Mouse (Mus musculus): ENCODE data around the gene Dlg2.

Dlg2 gene

DNA sequence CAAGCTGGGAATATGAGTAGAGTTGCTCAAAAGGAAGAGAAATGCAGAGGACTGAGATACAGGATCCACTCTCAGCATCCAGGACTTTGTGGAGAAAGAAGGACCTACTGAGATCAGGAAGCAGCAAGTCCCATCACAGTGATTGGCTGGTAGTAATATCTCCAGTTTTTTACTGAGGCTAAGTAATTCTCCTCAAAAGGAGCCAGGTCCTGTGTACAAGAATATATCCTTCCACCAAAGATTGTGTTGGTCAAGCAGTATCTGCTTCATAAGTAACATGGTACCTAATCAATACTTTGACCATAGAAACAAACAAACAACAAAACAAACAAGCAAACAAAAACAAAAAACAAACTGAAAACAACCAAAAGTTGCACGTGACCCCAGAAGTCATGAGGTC lies 980.3 kb downstream of the Dlg2 start:
- DNase-seq = no peak

DNA sequence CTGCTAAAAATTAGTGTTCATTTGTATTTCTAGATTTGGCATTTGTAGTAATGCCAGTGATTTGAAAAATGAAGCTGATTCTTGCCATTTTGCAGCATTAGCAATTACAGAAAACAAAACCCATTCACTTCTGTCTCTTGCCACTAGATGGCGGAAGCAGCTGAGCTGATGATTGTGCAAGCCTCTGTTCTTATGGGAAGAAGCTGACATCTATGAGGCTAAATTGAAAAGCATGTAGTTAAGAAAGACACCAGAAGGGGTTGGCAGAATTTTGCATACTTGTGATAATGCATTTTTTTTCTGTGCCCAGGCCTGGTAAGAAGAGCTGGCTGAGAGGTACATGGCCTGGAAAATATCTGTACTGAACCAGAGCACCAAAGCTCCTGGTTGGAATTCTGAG lies 980.7 kb downstream of the Dlg2 start:
- peak in 1 of 2 experiments; percentile 27 for DNase-seq

DNA sequence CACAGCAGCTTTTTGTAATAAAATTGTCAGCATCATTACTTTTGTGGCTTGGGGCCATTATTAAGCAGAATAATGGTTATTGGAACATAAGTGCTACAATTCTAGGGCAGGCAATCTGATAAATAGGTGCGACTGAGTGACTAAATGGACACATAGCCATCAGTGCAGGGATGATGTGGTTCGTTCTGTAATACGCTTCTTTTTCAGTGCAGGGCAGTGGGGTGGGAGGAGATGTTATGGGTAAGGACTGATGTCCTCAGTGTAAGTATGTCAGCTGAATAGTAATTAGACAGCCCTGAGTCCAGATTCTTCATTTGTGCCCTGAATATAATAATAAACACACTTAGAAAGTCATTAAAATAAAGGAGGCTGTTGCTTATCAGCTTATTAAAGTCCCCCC lies 984.9 kb downstream of the Dlg2 start:
- DNase-seq = no peak

DNA sequence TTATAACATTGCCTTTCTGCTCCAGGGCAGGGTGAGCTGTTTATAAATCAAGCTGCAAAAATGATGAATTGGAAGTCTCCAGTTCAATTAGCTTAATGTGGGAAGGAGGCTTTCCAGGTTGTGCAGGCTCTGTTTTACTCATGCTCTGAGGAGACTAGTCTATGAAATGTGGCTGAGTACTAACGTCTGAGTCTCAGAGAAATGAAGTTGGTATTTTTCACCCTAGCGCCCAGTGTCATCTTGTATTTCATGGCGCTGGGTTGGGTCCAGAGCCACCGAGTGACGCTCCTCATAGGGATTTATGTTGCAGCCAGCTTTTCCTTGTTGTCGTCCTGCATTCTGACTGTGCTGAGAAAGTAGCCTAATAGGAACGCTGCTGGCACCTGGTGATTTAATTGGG lies 986.8 kb downstream of the Dlg2 start:
- no peak for DNase-seq

DNA sequence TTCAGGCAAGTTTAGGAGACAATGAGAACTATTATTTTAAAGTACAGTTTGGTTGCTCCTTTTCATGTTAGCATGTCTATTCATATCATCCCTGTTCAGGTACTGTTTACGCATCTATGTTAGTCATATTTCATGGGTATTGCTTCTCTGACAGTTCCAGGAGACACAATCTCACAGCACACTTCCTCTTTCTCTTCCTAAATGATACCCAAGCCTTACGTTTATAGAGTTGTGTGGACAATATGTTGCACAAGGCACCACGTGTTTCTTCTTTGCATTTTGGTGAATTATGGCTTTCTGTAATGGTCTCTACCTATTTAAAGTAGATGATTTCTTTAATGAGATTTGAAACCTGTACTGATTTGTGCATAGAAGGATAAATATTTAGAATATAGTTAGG lies 990.6 kb downstream of the Dlg2 start:
- DNase-seq = no peak

DNA sequence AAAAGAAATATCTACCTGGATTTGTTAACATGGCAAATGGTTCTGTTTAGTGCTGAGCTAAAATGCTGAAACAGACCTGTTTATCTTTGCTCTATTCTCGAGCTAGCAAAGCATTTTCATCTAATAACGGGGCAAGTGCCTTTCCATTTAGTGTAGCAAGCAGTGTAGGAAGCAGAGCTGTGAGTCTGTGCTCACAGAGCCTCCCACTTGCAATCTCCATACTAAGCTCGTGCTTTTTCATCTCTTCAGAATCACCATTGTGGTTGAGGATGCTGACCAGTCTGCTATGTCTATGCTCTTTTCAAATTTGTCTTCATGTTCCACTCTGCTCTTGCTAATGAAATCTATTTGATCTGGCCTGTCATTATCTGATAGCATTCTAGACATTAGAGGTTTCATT lies 1002.7 kb downstream of the Dlg2 start:
- DNase-seq = no peak

DNA sequence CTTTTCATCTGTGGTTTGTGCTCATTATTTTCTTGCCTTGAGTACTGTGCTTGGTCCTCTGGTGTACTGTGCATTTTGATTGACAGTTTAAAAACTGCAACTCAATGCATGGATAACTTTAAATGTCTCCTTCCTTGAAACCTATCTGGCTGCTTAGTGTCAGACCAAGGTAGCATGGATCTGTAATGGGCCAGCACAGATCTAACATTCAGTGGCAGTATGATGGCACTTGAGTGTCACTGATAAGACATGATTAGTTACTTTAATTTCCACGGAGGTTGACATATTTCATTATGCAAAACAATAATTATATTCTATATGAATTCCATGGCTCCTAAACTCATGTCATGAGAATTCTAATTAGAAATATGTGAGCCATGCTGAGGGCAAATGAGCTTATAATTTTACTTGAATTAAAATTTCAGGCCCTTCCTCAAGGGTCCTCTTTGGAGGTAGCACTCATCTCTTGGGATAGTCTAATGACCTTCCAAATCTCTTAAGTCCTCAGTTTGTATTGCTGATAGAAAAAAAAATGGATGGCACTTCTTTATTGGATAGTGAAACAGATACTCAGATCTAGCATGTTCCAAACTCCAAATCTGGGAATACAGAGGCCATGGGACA lies 1005.2 kb downstream of the Dlg2 start:
- no peak for DNase-seq

DNA sequence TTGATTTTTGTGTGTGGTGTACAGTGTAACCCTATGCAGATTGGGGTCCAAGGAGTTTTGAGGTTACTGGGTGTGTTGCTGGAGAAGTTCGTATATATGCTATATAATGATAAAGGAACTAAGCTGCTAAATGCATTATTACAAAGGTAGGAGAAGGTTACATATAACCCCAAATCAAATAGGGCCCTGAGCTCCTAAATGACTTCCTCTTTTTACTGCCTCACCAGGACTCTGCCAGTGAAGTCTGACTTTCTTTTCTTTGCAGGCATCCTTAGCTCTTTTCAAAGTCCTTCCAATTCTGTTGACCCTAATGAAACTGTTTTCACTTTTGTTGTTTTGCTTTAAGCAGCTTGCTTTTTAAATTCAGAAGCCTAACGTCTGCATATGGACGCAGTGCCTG lies 1016.8 kb downstream of the Dlg2 start:
- DNase-seq = no peak

DNA sequence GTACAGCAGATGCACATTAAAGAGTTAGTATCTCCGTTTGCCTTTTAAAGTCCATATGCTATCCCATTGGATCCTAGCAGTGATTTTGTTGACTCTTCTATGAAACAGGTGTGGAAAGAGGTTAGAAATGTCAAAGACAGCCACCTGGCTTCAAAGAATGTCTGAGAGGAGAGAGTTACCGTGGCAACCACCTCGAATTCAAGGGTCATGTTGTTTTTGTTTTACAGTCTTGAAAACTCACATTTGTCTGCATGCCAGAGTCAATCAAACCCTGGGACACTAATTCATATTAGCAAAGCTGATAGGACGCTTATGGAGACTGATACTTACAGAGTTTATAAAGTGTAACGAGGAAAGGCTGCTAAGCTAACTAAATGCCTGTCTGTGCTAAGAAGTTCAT lies 1019.1 kb downstream of the Dlg2 start:
- DNase-seq = no peak

DNA sequence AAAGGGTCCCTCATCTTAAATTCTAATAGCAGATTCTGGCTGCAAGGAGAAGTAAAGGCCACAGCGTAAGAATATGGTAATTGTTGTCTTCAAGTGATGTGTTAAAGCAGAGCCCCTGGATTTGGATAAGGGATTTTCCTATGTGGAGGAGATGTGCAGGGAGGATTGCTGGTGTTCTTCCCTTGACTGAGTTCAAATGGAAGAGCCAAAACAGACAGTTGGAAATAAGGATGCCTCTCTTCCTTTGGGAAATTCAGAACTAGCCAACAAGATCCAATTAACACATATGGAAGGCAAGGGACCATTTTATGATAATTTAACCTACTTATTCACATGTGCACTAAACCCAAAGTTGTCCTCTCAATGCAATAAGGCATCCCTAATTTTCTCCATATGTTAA lies 1034.6 kb downstream of the Dlg2 start:
- no peak for DNase-seq

DNA sequence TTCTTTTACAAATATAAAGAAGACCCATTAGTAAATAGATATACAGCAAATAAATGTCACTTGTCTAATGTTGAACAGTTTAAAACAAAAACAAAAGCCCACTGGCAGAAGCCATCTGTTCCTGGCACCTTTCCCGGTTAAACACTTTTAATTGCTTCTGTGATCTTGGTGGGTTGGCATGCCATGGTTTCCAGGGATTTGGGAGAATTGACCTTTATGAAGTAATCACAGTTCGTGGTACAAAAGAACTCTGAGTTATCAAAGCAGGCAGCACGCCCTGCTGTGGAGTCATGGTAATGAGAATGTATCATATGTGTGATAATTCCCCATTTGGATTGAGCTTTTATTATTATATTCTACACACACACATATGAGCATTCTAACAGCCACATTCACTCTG lies 1038.0 kb downstream of the Dlg2 start:
- DNase-seq = no peak

DNA sequence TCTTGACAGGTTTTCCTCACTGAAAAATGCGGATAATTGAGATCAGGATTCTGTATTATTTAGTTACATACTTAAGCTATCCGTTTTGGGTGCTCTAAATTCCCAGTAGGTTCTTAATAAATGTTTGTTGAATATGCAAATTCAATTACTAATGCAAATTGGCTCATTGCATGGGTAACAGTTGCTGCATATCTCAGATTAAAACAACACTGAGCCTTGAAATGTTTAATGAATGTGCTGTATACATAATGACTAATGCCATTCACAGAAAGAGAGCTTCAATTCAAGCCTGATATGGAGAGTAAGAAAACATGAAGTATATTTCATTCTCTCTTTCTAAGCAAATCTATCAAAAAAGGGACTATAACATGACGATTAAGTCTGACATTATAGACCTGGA lies 1039.8 kb downstream of the Dlg2 start:
- DNase-seq = no peak

DNA sequence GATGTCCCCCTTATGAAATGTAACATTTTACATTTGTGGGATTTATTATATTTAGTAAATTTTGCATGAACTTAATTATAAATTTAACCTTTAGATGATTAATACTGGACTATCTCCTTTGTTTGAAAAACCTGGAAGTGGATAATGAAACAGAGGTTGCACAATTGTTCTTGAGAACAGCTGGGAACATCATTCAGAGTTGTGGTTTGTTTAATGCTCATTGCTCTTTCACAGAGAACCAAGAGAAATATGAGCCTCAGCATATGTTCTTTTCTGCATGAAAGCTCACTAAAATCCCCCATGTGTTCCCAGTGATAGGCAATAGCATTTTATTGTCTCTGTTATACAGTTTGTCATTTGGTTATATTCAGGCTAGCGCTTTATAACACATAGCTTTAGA lies 1049.4 kb downstream of the Dlg2 start:
- no peak for DNase-seq

DNA sequence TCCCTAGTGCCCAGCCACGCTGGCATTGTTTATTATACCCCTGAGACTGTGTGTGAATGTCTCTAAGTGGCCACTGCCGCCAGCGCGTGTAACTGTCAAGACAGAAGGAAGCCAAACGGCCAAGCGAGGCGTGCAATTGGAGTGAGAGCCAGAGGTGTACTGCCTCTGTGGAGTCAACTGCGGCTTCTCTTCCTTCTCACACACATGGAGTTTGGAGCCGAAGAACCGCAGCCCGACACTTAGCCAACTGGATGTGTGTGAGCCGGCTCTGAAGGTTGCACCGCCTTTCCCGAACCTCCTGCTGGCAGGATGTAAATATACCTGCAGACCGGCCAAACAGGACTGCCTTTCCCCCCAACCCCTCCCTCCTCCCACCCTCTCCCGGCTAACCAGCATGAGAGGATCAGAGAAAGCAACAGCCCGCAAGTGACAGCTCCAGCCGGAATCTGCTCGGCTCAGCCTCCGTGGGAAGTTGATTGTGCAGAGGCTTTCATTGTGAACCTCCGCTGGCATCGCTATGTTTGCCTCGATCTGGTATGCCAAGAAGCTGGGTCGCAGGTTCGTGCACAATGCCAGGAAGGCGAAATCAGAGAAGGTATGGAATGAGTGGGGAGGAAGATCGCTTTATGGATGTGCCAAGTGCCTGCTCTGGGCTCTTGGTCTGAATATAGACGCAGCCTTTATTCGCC lies 1066.3 kb downstream of the Dlg2 start:
- DNase-seq = peak in 1 of 2 experiments; percentile 10

DNA sequence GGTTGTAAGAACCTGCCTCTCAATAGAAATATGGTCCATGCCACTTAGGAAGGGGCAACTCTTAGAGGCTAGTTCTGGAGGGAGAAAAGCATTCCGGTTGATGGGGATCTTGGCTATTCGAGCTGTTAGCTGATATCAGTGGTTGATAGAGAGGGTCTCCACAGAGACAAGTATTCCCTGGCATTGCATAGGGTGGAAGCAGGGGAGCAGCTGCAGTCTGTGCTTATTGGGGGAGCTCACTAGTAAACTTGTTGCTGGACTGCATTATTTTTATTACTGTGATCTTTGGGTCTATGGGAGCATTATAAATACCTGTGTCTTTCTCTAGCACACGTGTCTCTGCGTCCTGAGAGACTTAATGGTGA lies 1066.8 kb downstream of the Dlg2 start:
- no peak for DNase-seq

DNA sequence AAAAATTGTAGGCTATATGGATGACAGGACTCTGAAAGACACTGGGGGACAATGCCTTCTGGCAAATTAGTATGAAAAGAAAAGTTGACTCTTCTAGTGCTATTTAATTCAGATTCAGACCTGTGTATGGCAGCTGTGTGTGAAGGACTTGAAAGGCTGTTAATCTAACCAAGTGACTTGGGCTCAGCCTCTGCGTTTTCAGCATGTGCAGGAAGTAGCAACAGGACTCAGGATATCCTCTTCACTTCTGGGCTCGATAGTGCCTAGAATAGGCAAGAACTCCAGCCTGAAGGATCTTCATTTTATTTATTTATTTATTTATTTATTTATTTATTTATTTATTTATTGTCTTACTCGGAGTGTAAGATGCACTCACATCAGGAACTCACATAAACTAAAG lies 1068.1 kb downstream of the Dlg2 start:
- DNase-seq = no peak

DNA sequence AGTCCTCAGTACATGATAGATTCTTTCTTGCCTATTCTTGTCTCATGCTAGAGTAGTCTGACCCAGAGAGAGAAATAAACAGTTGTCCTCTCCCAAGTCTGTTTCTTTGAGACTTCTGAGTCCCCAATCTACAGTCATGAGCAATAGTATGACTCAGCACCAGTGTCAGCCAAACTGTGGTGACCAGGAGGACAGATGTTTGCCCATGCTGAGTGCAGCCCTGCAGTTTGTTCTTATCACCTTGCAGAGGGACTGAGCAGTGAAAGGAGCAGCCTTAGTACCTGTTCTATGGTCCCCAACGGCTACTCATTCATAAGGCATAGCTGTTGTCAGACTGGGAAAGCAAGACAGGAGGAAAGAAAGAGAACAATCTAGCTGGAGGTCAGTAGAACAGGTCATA lies 1072.3 kb downstream of the Dlg2 start:
- DNase-seq = no peak

DNA sequence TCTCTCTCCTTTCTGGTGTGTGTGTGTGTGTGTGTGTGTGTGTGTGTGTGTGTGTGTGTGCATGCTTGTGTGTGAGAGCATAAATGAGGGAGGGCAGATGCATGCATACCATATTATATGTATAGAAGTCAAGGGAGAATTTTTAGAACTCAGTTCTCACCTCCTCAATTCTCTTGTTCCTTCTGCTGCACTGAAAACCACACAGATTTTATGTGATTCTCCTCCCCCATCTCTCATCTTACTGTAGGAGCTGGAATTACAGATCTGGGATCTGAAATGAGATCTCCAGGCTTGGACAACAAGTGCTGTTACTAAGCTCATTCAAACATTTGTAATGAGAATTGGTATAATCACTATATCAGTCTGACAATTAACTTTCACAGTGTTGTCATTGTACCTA lies 1081.1 kb downstream of the Dlg2 start:
- no peak for DNase-seq

DNA sequence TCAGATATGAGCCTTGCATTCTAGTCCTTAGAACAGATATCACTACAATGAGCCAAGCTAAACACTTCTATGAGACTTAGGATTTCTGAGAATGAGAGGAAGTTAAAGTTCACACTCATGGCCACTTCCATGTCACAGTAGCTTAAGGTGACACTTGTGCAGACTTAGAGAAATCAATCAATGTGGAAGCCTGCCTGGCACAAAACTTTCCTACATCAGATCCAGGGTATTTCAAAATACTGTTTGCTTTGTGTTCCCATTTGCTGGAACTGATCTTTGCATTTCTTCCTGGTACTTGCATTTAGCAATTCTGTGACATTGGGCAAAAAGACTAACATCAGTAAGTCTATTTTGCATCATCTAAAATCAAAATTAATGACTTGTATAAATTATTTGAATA lies 1091.0 kb downstream of the Dlg2 start:
- DNase-seq = no peak

DNA sequence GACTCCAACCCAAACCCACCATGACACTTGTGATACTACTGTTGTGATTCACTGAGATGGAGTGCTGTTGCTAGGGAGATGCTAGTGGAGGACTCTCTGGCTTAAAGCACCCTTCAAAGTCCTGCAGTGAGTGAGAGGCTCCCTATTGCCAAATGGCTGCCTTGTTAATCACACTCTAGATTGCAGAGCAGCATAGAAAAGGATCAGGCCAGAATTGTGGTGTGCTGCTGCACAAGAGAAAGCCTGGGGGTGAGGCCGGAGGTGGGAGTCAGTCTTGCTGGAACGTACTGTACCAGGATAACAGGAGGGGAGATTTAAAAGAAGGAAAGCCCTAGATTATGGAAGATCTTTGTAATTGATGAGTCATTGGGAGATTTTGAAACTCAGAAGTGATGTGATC lies 1094.5 kb downstream of the Dlg2 start:
- DNase-seq = no peak

DNA sequence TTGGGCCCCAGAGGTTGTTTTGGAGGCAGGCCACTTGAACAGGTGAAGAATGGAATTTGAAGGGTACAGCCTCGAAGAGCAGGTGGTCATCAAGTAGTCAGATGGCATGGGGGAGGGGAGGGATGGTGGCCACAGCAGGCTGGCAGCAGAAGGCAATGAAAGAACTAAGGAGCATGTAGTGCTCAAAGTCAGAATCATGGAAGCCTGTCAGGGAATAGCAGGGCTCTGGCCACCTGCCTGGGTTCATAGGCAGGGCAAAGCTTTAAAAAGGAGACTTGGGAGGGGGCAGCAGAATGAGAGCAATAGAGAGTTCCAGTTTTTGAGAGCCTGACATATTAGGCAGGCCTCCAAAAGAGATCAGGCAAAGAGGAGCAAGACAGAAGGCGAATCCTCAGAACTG lies 1096.2 kb downstream of the Dlg2 start:
- no peak for DNase-seq

DNA sequence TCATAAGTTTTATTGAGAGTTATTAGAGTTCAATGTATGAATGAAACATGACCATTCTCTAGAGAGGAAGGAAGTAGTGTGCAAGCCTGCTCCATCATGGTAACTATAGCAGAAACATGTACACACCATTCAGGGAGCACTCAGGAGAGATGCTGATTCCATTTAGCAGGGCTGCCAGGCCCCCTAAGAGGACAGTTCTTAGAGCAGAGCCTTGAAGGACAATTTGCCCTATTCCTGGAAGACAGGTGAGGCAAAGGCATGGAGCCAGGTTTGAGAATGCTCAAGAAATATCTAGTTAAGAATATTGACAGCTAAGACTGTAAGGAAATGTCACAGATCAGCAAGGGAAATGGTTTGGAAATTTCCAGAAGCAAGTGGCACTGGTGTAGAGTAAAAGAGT lies 1096.8 kb downstream of the Dlg2 start:
- DNase-seq = no peak

DNA sequence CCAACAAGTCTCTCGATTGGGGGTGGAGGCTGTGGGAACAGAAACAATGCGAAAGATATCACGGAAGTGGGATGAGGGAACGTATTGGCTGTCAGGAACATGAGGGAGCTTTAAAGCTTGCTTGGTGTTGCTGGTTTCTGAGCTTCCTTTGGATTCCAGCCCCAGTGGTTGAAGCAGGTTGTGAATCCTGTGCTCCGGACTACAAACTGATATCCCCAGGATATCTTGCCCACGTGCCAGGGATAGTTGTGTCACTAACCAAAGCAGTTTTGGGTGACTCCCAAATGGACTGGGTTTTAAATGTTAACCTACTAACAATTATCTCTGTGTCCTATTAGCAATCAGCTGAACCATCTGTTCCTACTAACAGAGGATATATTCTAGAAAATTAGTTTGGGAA lies 1099.7 kb downstream of the Dlg2 start:
- DNase-seq = no peak

DNA sequence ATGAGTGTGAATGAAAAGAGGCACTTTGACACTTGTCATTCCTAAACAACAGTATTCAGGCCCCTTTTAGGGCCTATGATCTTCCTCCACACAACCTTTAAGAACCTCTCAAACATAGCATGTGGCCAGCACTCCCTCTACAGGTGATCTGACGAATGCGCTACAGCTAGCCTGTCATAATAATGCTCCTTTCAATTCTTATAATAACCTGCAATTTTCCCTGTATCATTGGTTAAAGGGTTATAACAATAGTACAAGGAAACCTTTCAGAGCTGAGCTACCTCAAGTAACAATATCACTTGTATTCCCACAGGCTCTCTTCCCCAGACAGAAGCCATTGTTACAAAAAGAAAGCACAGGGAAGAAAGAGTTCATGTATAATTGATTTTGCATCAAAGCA lies 1105.7 kb downstream of the Dlg2 start:
- DNase-seq = no peak

DNA sequence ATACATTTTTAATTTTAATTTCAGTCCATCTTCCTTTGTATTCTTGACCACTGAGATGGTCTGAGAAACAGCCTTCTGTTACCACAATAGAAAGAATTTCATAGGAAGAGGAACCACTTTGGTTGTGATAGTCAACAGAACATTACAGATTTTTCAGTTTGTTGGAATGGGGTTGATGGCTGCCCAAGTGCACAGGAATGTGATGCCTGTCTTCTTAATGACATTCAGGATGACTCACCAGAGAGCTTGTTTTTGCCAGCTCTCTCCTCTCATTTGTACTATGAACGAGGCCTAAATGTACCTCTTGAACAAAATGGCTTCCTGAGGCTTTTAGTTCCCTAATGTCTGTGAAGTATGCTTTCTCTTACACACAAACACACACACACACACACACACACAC lies 1107.1 kb downstream of the Dlg2 start:
- no peak for DNase-seq
